Mouse (Mus musculus): Measurements from ENCODE around the gene St14. TPM values are rescaled to one million over a fixed set of nuclear protein-coding genes. Genes with fewer than 3 reads are reported as not detected.
"Not testable (repeated sequence)": the region's sequence is repeated elsewhere in the genome, so short reads cannot be mapped to it uniquely, and the experiment has no call there.

The St14 gene
- polyA plus RNA-seq, 1 experiment, result 279 TPM

- TF ChIP-seq POLR2A (IDR thresholded peaks at IDR 0.05; ENCODE audit: low read depth, low read length), result no peak
- TF ChIP-seq CTCF (IDR thresholded peaks at IDR 0.05; ENCODE audit: extremely low read depth, insufficient read length, insufficient replicate concordance, low read depth, low read length), result no peak
- no peaks in the 10 kb centered on the region for H3K27me3 ChIP-seq (ENCODE audit: control insufficient read depth, insufficient read depth, low read length)
- H3K36me3 ChIP-seq (ENCODE audit: control insufficient read depth, insufficient read depth, low read length), result peaks cover 10% of the 10 kb centered on the region
- H3K27ac ChIP-seq (ENCODE audit: insufficient read depth, low read depth, low read length), result no peak overlapping the region
- WGBS, result 91% methylated on average over 5 of the region's 5 CpGs
- no peaks in the 10 kb centered on the region for H3K4me1 ChIP-seq (ENCODE audit: control insufficient read depth, insufficient read depth, insufficient read length, low read length)
- H3K4me3 ChIP-seq (ENCODE audit: low read depth, low read length), result no peak overlapping the region
Observed at GRCm38 (mm10) chr9:31072256-31072655, 59.4 kb downstream of the St14 start.

- no peak overlapping the region for H3K4me3 ChIP-seq (ENCODE audit: low read depth, low read length)
- TF ChIP-seq POLR2A (IDR thresholded peaks at IDR 0.05; ENCODE audit: low read depth, low read length) (no peak), CTCF (IDR thresholded peaks at IDR 0.05; ENCODE audit: extremely low read depth, insufficient read length, insufficient replicate concordance, low read depth, low read length) (no peak)
- no peaks in the 10 kb centered on the region for H3K4me1 ChIP-seq (ENCODE audit: control insufficient read depth, insufficient read depth, insufficient read length, low read length)
- H3K27me3 ChIP-seq (ENCODE audit: control insufficient read depth, insufficient read depth, low read length), result no peaks in the 10 kb centered on the region
- H3K36me3 ChIP-seq (ENCODE audit: control insufficient read depth, insufficient read depth, low read length), result peaks cover 21% of the 10 kb centered on the region
- 95% methylated on average over 8 of the region's 8 CpGs for WGBS
- no peak overlapping the region for H3K27ac ChIP-seq (ENCODE audit: insufficient read depth, low read depth, low read length)
Observed at GRCm38 (mm10) chr9:31070706-31071105, 60.9 kb downstream of the St14 start.

GRCm38 (mm10) chr9:31058723-31059122 is 72.9 kb downstream of the St14 start:
- Histone ChIP-seq H3K4me3 (ENCODE audit: low read depth, low read length) (no peak overlapping the region), H3K36me3 (ENCODE audit: control insufficient read depth, insufficient read depth, low read length) (peaks cover 25% of the 10 kb centered on the region; the same call in 1 of the 2 replicates), H3K27me3 (ENCODE audit: control insufficient read depth, insufficient read depth, low read length) (no peaks in the 10 kb centered on the region), H3K4me1 (ENCODE audit: control insufficient read depth, insufficient read depth, insufficient read length, low read length) (no peaks in the 10 kb centered on the region), H3K27ac (ENCODE audit: insufficient read depth, low read depth, low read length) (no peak overlapping the region)
- 81% methylated on average over 2 of the region's 2 CpGs for WGBS
- TF ChIP-seq CTCF (IDR thresholded peaks at IDR 0.05; ENCODE audit: extremely low read depth, insufficient read length, insufficient replicate concordance, low read depth, low read length), result no peak
- TF ChIP-seq POLR2A (IDR thresholded peaks at IDR 0.05; ENCODE audit: low read depth, low read length), result no peak

GRCm38 (mm10) chr9:31051509-31051908 is 80.1 kb downstream of the St14 start:
- not testable (repeated sequence) for H3K27me3 ChIP-seq (ENCODE audit: control insufficient read depth, insufficient read depth, low read length); H3K4me3 ChIP-seq (ENCODE audit: low read depth, low read length); H3K4me1 ChIP-seq (ENCODE audit: control insufficient read depth, insufficient read depth, insufficient read length, low read length); H3K27ac ChIP-seq (ENCODE audit: insufficient read depth, low read depth, low read length)
- WGBS, result 85% methylated on average over 6 of the region's 6 CpGs
- H3K36me3 ChIP-seq (ENCODE audit: control insufficient read depth, insufficient read depth, low read length), result peaks cover 12% of the 10 kb centered on the region; the same call in 1 of the 2 replicates

GRCm38 (mm10) chr9:31050208-31050607 is 81.4 kb downstream of the St14 start:
- no peak overlapping the region for H3K27ac ChIP-seq (ENCODE audit: insufficient read depth, low read depth, low read length)
- WGBS, result 79% methylated on average over 5 of the region's 5 CpGs

More at GRCm38 (mm10) chr9:31050208-31050607, 81.4 kb downstream of the St14 start:
- Histone ChIP-seq H3K4me1 (ENCODE audit: control insufficient read depth, insufficient read depth, insufficient read length, low read length) (peaks cover 7% of the 10 kb centered on the region; the same call in 1 of the 2 replicates), H3K36me3 (ENCODE audit: control insufficient read depth, insufficient read depth, low read length) (peaks cover 9% of the 10 kb centered on the region; the same call in 1 of the 2 replicates), H3K27me3 (ENCODE audit: control insufficient read depth, insufficient read depth, low read length) (no peaks in the 10 kb centered on the region), H3K4me3 (ENCODE audit: low read depth, low read length) (no peak overlapping the region)
- no peak for TF ChIP-seq POLR2A (IDR thresholded peaks at IDR 0.05; ENCODE audit: low read depth, low read length)
- no peak for TF ChIP-seq CTCF (IDR thresholded peaks at IDR 0.05; ENCODE audit: extremely low read depth, insufficient read length, insufficient replicate concordance, low read depth, low read length)

Other genes starting within 250 kb of the St14 start
- gene Adamts15, start 209.4 kb downstream of the St14 start, polyA plus RNA-seq (2012; rRNA removed), result 4.0 and 4.6 TPM in 2 replicates
- gene Adamts8, start 189.3 kb downstream of the St14 start, polyA plus RNA-seq (2012; rRNA removed), result 0.74 and 1.4 TPM in 2 replicates
- 2.8 and 5.3 TPM in 2 replicates for gene Zbtb44, start 101.2 kb downstream of the St14 start, polyA plus RNA-seq (2012; rRNA removed)
- gene Aplp2, start 80.0 kb upstream of the St14 start, polyA plus RNA-seq (2012; rRNA removed), result 93.8 and 147 TPM in 2 replicates
- 4.4 and 9.3 TPM in 2 replicates for gene Prdm10, start 148.7 kb upstream of the St14 start, polyA plus RNA-seq (2012; rRNA removed)